Mouse (Mus musculus) cerebellum, adult (tissue): ENCODE data around the gene Acta2.

Experiments used
- ATAC-seq: cut with Nextera tagmentation; 2 replicates; pipeline ENCODE4 v1.9.2; 2017; ENCODE audit warnings: mild to moderate bottlenecking, moderate library complexity, mixed read lengths; ENCODE audit not compliant: insufficient number of reproducible peaks, low FRiP score, low TSS enrichment

Acta2 gene

DNA sequence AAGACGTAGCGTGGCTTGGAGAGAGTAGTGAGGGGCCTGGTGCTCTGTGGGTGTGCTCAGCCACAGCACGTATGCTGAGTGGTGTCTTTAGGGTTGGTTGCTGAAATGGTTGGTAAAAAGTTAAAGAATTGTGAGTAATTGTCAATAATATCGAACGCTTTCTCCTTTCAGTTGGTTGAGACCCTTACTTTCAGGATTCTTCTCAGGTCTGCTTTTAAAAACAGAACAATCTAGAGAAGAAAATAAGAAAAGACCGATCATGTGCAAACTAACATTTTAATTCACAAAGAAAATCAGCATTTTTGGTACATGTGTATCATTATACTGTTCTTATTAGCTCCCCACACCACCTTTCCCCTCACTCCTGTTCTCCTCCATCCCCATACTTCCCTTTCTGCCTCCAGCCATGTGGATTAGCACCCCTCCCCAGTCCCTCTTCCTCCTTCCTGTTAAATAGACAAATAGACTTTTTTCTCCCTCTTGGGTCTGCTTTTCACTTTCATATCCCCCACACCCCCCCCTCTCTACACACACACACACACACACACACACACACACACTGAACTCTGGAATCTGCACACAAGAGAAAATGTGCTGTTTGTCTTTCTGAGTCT is 61.2 kb downstream of the Acta2 start:
- ATAC-seq, result no peak

DNA sequence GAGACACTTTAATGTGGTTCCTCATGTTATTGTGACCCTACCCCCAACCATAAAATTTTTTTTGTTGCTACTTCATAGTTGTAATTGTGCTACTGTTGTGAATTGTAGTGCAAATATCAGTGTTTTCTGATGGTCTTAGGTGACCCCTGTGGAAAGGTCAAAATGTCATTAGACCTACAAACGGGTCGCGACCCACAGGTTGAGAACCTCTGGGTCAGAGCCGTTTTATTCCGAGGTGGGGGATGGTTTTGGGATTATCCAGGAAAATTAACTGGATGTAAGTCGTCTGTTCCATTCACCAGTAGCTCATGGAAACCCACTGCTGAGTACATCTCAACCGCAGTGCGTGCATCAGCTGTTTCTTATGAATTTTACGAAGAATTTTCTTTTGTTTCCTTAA is 61.7 kb downstream of the Acta2 start:
- no peak for ATAC-seq

GRCm38 (mm10) chr19:34193149-34193548 is 62.2 kb downstream of the Acta2 start:
- ATAC-seq, result no peak

DNA sequence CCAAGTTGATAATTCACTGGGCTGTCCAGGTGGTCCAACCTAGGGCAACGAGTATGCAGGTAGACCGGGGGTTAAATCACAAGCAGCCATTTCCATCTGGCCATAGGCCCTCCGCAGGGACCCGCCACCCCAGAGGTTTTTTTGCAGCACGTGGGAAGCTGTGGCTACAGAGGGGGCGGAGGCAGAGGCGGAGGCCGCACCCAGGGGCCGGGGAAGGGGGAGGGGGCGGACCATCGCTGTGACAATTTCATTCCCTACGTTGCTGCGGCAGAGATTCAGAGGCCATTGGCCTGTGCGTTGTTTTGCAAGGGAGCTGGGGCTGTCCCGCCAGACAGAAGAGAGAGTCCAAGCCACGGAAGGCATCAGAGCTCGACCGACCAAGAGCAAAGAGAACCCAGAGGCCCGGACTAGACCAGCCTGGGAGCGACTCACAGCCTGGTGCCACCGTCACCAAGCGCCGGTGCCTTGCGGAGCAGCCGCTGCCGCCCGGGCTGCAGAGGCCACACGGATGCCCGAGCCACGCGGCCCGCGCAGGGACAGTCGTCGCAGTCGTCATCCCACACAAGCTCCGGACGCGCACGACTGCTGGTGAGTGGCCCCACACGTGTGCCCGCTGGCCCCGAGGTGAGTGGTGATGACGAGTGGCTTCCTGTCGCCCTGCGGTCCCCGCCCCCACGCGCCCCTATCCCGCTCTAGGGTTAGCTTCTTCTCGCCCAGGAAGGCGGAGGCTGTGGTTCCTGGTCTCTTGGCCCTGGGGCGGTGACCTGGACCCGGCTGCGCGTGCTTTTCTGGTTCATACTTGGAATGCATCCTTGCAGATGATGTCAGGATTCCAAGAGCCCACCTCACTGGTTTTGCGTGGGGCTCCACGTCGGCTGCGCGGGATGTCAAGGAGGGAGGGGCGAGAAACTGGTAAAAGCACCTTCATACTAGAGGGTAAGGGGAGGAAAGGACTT is 63.1 kb downstream of the Acta2 start, which contains the start of gene Stambpl1:
Gene Stambpl1 (plus strand): TSS at position 222 of the 956 bp plus-strand sequence.
- ATAC-seq, result peak; percentile 82

GRCm38 (mm10) chr19:34191645-34192007 is 63.8 kb downstream of the Acta2 start:
- ATAC-seq, result 0 out of 2 replicates have a peak, but pooled peaks have one; percentile 3
